Comparison of ENCODE assay signal across 17 mouse cellular contexts in genomic region chr4:89379622-89380329, GRCm38 (mm10).
"Had no signal": no experiment of that assay in that cellular context is flagged by ENCODE, and none has a peak within 500 bp of the region (broad histone marks: within the 10 kb centered on the region; RNA-seq: fewer than 3 reads in every experiment).

No protein-coding gene starts in this region.

- H3K4me2 ChIP-seq: limb, embryonic 13.5 days; liver, embryonic 12.5 days; liver, embryonic 15.5 days; lung, embryonic 15.5 days; midbrain, embryonic 11.5 days had no signal

- H3K4me3 ChIP-seq: layer of hippocampus, adult 2 months; limb, embryonic 10.5 days; limb, embryonic 13.5 days; liver, embryonic 12.5 days; liver, embryonic 15.5 days; lung, embryonic 15.5 days had no signal

- DNase-seq: kidney, adult 9 months; kidney, postnatal 25 days; layer of hippocampus, adult 9-11 months; lung, adult 18-20 months; lung, postnatal 14 days; lung, postnatal 4 days; midbrain, embryonic 14.5 days; thymus, adult 2 months; thymus, postnatal 14 days had no signal

- H3K36me3 ChIP-seq: limb, embryonic 10.5 days; limb, embryonic 13.5 days; liver, embryonic 12.5 days; liver, embryonic 15.5 days; lung, embryonic 15.5 days had no signal

- H3K27ac ChIP-seq: layer of hippocampus, adult 2 months; limb, embryonic 10.5 days; limb, embryonic 13.5 days; liver, embryonic 12.5 days; liver, embryonic 15.5 days; lung, embryonic 15.5 days; stomach, postnatal 0 days had no signal

- H3K9ac ChIP-seq: limb, embryonic 13.5 days; liver, embryonic 12.5 days; liver, embryonic 15.5 days; lung, embryonic 15.5 days had no signal

- H3K9me3 ChIP-seq: limb, embryonic 10.5 days; limb, embryonic 13.5 days; liver, embryonic 12.5 days; liver, embryonic 15.5 days; lung, embryonic 15.5 days had no signal

- H3K4me1 ChIP-seq: limb, embryonic 10.5 days; limb, embryonic 13.5 days; liver, embryonic 12.5 days; liver, embryonic 15.5 days; lung, embryonic 15.5 days had no signal

- H3K27me3 ChIP-seq: limb, embryonic 13.5 days; liver, embryonic 15.5 days; lung, embryonic 15.5 days had no signal
